Mouse (Mus musculus): ENCODE measurements around the gene 1700013G24Rik. TPM values are rescaled to one million over a fixed set of nuclear protein-coding genes. Genes with fewer than 3 reads are reported as not detected.

The 1700013G24Rik gene
- polyA plus RNA-seq, 1 experiment from 2014 or later, result not detected

GRCm38 (mm10) chr4:137500149-137500548, 47.1 kb downstream of the 1700013G24Rik start:
- Histone ChIP-seq H3K4me3 (ENCODE audit: low read depth, low read length) (no peak overlapping the region), H3K9me3 (replicated peaks; ENCODE audit: control insufficient read depth, low read length) (no peaks in the 10 kb centered on the region), H3K27ac (ENCODE audit: low read depth, low read length) (peak overlapping the region; percentile 47), H3K4me2 (no peak overlapping the region), H3K9ac (ENCODE audit: low read depth, low read length) (no peak overlapping the region), H3K27me3 (ENCODE audit: control insufficient read depth, insufficient read depth, low read length) (no peaks in the 10 kb centered on the region), H3K4me1 (ENCODE audit: control insufficient read depth, insufficient read depth, low read length) (peaks cover 59% of the 10 kb centered on the region), H3K36me3 (ENCODE audit: control insufficient read depth, insufficient read depth, low read length) (peaks cover 12% of the 10 kb centered on the region)
- no peak for ATAC-seq (replicated peaks; ENCODE audit: insufficient number of reproducible peaks, low FRiP score, low TSS enrichment)
- 56% methylated on average over 12 of the region's 12 CpGs for WGBS (ENCODE audit: insufficient replicate concordance)

- no peak overlapping the region for H3K4me3 ChIP-seq (ENCODE audit: low read depth, low read length)
- WGBS (ENCODE audit: insufficient replicate concordance), result 73% methylated on average over 5 of the region's 5 CpGs
- H3K27ac ChIP-seq (ENCODE audit: low read depth, low read length), result no peak overlapping the region
- no peaks in the 10 kb centered on the region for H3K27me3 ChIP-seq (ENCODE audit: control insufficient read depth, insufficient read depth, low read length)
- ATAC-seq (replicated peaks; ENCODE audit: insufficient number of reproducible peaks, low FRiP score, low TSS enrichment), result no peak
- no peaks in the 10 kb centered on the region for H3K9me3 ChIP-seq (replicated peaks; ENCODE audit: control insufficient read depth, low read length)
- H3K4me2 ChIP-seq, result no peak overlapping the region
- no peak overlapping the region for H3K9ac ChIP-seq (ENCODE audit: low read depth, low read length)
- peaks cover 53% of the 10 kb centered on the region for H3K4me1 ChIP-seq (ENCODE audit: control insufficient read depth, insufficient read depth, low read length)
- peaks cover 14% of the 10 kb centered on the region for H3K36me3 ChIP-seq (ENCODE audit: control insufficient read depth, insufficient read depth, low read length)
These were observed 47.9 kb downstream of the 1700013G24Rik start for GRCm38 (mm10) chr4:137500953-137501352.

- Histone ChIP-seq H3K27me3 (ENCODE audit: control insufficient read depth, insufficient read depth, low read length) (no peaks in the 10 kb centered on the region), H3K4me1 (ENCODE audit: control insufficient read depth, insufficient read depth, low read length) (peaks cover 47% of the 10 kb centered on the region), H3K36me3 (ENCODE audit: control insufficient read depth, insufficient read depth, low read length) (peaks cover 14% of the 10 kb centered on the region), H3K4me3 (ENCODE audit: low read depth, low read length) (no peak overlapping the region), H3K27ac (ENCODE audit: low read depth, low read length) (no peak overlapping the region), H3K9me3 (replicated peaks; ENCODE audit: control insufficient read depth, low read length) (no peaks in the 10 kb centered on the region), H3K9ac (ENCODE audit: low read depth, low read length) (no peak overlapping the region), H3K4me2 (no peak overlapping the region)
- WGBS (ENCODE audit: insufficient replicate concordance), result 84% methylated on average over 10 of the region's 10 CpGs
- ATAC-seq (replicated peaks; ENCODE audit: insufficient number of reproducible peaks, low FRiP score, low TSS enrichment), result no peak
These were observed 49.1 kb downstream of the 1700013G24Rik start for GRCm38 (mm10) chr4:137502183-137502582.

GRCm38 (mm10) chr4:137502801-137503200, 49.7 kb downstream of the 1700013G24Rik start:
- H3K9me3 ChIP-seq (replicated peaks; ENCODE audit: control insufficient read depth, low read length), result no peaks in the 10 kb centered on the region
- H3K27me3 ChIP-seq (ENCODE audit: control insufficient read depth, insufficient read depth, low read length), result no peaks in the 10 kb centered on the region
- WGBS (ENCODE audit: insufficient replicate concordance), result 73% methylated on average over 7 of the region's 7 CpGs
- H3K4me1 ChIP-seq (ENCODE audit: control insufficient read depth, insufficient read depth, low read length), result peaks cover 41% of the 10 kb centered on the region
- H3K36me3 ChIP-seq (ENCODE audit: control insufficient read depth, insufficient read depth, low read length), result peaks cover 18% of the 10 kb centered on the region
- no peak overlapping the region for H3K4me3 ChIP-seq (ENCODE audit: low read depth, low read length)
- no peak overlapping the region for H3K4me2 ChIP-seq
- no peak overlapping the region for H3K27ac ChIP-seq (ENCODE audit: low read depth, low read length)
- no peak for ATAC-seq (replicated peaks; ENCODE audit: insufficient number of reproducible peaks, low FRiP score, low TSS enrichment)
- H3K9ac ChIP-seq (ENCODE audit: low read depth, low read length), result no peak overlapping the region

GRCm38 (mm10) chr4:137503509-137503971, 50.5 kb downstream of the 1700013G24Rik start:
- Histone ChIP-seq H3K4me2 (no peak overlapping the region), H3K4me3 (ENCODE audit: low read depth, low read length) (no peak overlapping the region), H3K9ac (ENCODE audit: low read depth, low read length) (no peak overlapping the region), H3K4me1 (ENCODE audit: control insufficient read depth, insufficient read depth, low read length) (peaks cover 33% of the 10 kb centered on the region), H3K36me3 (ENCODE audit: control insufficient read depth, insufficient read depth, low read length) (peaks cover 24% of the 10 kb centered on the region), H3K9me3 (replicated peaks; ENCODE audit: control insufficient read depth, low read length) (no peaks in the 10 kb centered on the region), H3K27ac (ENCODE audit: low read depth, low read length) (no peak overlapping the region), H3K27me3 (ENCODE audit: control insufficient read depth, insufficient read depth, low read length) (no peaks in the 10 kb centered on the region)
- no peak for ATAC-seq (replicated peaks; ENCODE audit: insufficient number of reproducible peaks, low FRiP score, low TSS enrichment)
- WGBS (ENCODE audit: insufficient replicate concordance), result 77% methylated on average over 6 of the region's 6 CpGs

Other genes starting within 250 kb of the 1700013G24Rik start
- 2.2 and 2.9 TPM in 2 replicates for gene Wnt4, start 175.8 kb upstream of the 1700013G24Rik start, polyA plus RNA-seq (2014; fragmentation: Nextera tagmentation; extraction: Ambion mirVana)
- 525 and 599 TPM in 2 replicates for gene Cdc42, start 95.6 kb upstream of the 1700013G24Rik start, polyA plus RNA-seq (2014; fragmentation: Nextera tagmentation; extraction: Ambion mirVana)
- not detected in 2 replicates for gene Cela3a, start 43.5 kb upstream of the 1700013G24Rik start, polyA plus RNA-seq (2014; fragmentation: Nextera tagmentation; extraction: Ambion mirVana)
- not detected in 2 replicates for gene Cela3b, start 22.7 kb upstream of the 1700013G24Rik start, polyA plus RNA-seq (2014; fragmentation: Nextera tagmentation; extraction: Ambion mirVana)
- gene Hspg2, start 15.5 kb downstream of the 1700013G24Rik start, polyA plus RNA-seq (2014; fragmentation: Nextera tagmentation; extraction: Ambion mirVana), result 55.5 and 56.4 TPM in 2 replicates
- gene Ldlrad2, start 121.3 kb downstream of the 1700013G24Rik start, polyA plus RNA-seq (2014; fragmentation: Nextera tagmentation; extraction: Ambion mirVana), result not detected in 2 replicates
- 45.0 and 50.1 TPM in 2 replicates for gene Usp48, start 140.5 kb downstream of the 1700013G24Rik start, polyA plus RNA-seq (2014; fragmentation: Nextera tagmentation; extraction: Ambion mirVana)
- gene Rap1gap, start 211.4 kb downstream of the 1700013G24Rik start, polyA plus RNA-seq (2014; fragmentation: Nextera tagmentation; extraction: Ambion mirVana), result 3.3 and 5.1 TPM in 2 replicates

All from heart, embryonic 11.5 days (tissue).